Mouse (Mus musculus) olfactory bulb, adult 2 months (tissue): ENCODE data around the gene Gstm3. TPM values are rescaled to one million over a fixed set of nuclear protein-coding genes. Genes with fewer than 3 reads are reported as not detected.
"Not testable (repeated sequence)": the region's sequence is repeated elsewhere in the genome, so short reads cannot be mapped to it uniquely, and the experiment has no call there.

Experiments
- H3K27ac ChIP-seq: fragments of 200-500 bp; 2 replicates; pipeline ENCODE4 v1.5.1; 2012; ENCODE audit warnings: low read depth, low read length; ENCODE audit not compliant: insufficient read depth
- H3K4me1 ChIP-seq: fragments of 200-500 bp; 2 replicates; pipeline ENCODE4 v1.6.1; 2012; ENCODE audit warnings: low read length; ENCODE audit not compliant: control insufficient read depth, insufficient read depth
- H3K4me3 ChIP-seq: fragments of 200-500 bp; 2 replicates; pipeline ENCODE4 v1.5.1; 2012; ENCODE audit warnings: mild to moderate bottlenecking, low read depth, low read length, moderate library complexity; ENCODE audit not compliant: insufficient read depth
- CTCF ChIP-seq: fragments of 200-500 bp; IDR thresholded peaks from 2 replicates; pipeline ENCODE4 v1.5.1; 2012; ENCODE audit warnings: low read depth, mild to moderate bottlenecking, low read length, moderate library complexity; ENCODE audit not compliant: insufficient read depth
- POLR2A ChIP-seq: fragments of 200-500 bp; IDR thresholded peaks from 2 replicates; pipeline ENCODE4 v1.6.1; 2012; ENCODE audit warnings: mild to moderate bottlenecking, low read depth, low read length, moderate library complexity; ENCODE audit not compliant: insufficient read depth
- WGBS: fragments of 180-500 bp; shearing (Covaris S2); methylation state at CpG from one replicate; pipeline ENCODE4 v1.1.7; 2018; 5-methylcytosine and 5-hydroxymethylcytosine counted together
- polyA plus RNA-seq: library from polyadenylated mRNA; stranded (reverse); fragments of >200 nt; gene quantifications from 2 replicates; pipeline ENCODE4 v1.2.4, GENCODE M21; 2012; ENCODE audit warnings: low replicate concordance; ENCODE audit not compliant: missing spikeins, insufficient read depth, insufficient read length

Gstm3 gene
- polyA plus RNA-seq, 1 experiment = not detected

GRCm38 (mm10) chr3:107981261-107981660, 12.2 kb upstream of the Gstm3 start:
- TF ChIP-seq CTCF (no peak), POLR2A (no peak)
- H3K4me3 ChIP-seq = no peak overlapping the region

GRCm38 (mm10) chr3:107977691-107978090, 8.6 kb upstream of the Gstm3 start:
- Histone ChIP-seq H3K4me1 (no peaks in the 10 kb centered on the region), H3K27ac (no peak overlapping the region), H3K4me3 (no peak overlapping the region)
- WGBS = 83% methylated on average over 3 of the region's 3 CpGs
- no peak for TF ChIP-seq POLR2A
- TF ChIP-seq CTCF = no peak

More at GRCm38 (mm10) chr3:107981261-107981660, 12.2 kb upstream of the Gstm3 start:
- WGBS = 75% methylated on average over 3 of the region's 3 CpGs
- no peak overlapping the region for H3K27ac ChIP-seq
- H3K4me1 ChIP-seq = no peaks in the 10 kb centered on the region

DNA sequence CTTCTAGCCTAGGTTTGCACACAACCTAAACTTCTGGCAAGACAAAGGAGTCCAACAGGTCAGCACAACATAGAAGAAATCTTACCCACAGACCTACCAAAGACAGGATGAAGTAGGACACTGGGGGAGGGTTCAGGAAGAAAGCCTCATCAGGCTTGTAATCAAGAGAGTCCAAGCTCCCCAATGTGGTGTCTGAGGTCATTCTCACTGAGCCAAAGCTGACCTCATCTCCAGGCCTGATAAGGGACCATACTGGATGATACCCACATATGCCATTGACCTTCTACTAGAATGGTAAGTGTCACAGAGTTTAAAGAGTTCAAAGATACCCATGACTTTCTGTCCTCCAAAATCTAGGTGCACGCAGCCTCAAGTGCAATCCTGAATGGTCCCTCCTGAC, 5.2 kb upstream of the Gstm3 start:
- no peak overlapping the region for H3K4me3 ChIP-seq
- 97% methylated on average over 1 of the region's 1 CpGs for WGBS
- TF ChIP-seq CTCF = no peak
- no peak for TF ChIP-seq POLR2A

DNA sequence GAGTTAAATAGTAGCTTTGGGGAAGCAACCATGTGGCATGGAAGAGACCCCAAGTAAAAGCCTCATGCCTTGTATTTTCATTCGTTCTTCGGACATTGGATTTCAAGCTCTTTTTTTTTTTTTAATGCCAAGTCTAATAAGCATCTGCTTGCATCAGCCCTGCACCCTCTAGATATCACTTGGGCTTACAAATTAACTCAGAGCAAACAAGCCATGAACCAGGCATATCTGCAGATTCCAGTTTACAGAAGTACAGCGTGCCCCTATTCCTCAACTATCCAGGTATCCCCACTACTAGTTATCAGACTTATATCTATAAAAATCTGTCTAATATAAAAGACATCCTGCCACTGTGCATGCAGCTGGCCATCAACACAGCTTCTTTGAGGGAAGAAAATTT, 3.0 kb upstream of the Gstm3 start:
- TF ChIP-seq POLR2A = no peak
- no peak for TF ChIP-seq CTCF
- H3K27ac ChIP-seq = no peak overlapping the region
- H3K4me3 ChIP-seq = no peak overlapping the region
- 92% methylated on average over 3 of the region's 3 CpGs for WGBS
- H3K4me1 ChIP-seq = 0 out of 2 replicates have a peak, but pooled peaks cover 3% of the 10 kb centered on the region

More for the DNA sequence above, 5.2 kb upstream of the Gstm3 start:
- Histone ChIP-seq H3K4me1 (no peaks in the 10 kb centered on the region), H3K27ac (no peak overlapping the region)

- not testable (repeated sequence) for H3K4me3 ChIP-seq, H3K27ac ChIP-seq, H3K4me1 ChIP-seq
- 64% methylated on average over 3 of the region's 3 CpGs for WGBS
Observed at GRCm38 (mm10) chr3:107971101-107971500, 2.0 kb upstream of the Gstm3 start.

DNA sequence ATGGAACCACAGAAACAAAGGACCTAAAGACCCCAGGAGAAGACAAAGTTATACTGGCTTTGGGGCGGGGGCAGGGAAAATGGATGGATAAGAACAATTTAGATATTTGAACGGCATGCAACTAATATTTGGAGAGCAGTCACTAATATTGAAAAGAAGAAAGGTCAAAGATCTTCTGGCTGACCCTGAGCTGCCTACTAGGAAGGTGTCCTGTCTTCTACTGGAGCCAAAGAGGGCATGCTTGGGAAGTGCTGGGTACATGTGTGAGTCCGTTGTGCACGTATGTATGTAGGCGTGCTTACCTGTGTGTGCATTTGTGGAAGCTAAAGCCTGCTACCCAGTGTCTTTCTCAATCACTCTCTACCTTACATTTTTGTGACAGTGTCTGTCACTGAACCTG, 2.5 kb downstream of the Gstm3 start:
- 96% methylated on average over 5 of the region's 5 CpGs for WGBS
- Histone ChIP-seq H3K27ac (no peak overlapping the region), H3K4me1 (peaks cover 7% of the 10 kb centered on the region), H3K4me3 (no peak overlapping the region)
- no peak for TF ChIP-seq POLR2A

DNA sequence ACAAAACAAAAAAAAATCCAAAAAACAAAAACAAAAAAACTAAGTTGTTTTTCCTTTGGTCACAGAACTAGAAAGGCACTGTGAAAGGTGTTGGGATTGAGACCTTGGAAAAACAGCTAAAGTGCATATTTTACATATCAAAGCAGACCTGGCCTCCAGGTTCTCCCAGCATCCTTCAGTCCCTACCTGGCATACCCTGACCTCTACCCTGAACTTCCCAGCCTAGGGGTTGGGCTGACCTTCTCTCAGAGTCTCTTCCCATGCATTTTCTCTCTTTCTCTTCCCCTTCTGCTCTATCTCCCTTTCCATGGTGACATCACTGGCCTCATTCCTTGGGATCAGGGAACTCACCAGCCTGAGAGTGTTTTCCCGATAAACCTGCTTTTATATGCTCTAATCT, 3.5 kb downstream of the Gstm3 start:
- Histone ChIP-seq H3K4me1 (peaks cover 7% of the 10 kb centered on the region), H3K4me3 (no peak overlapping the region), H3K27ac (no peak overlapping the region)
- TF ChIP-seq POLR2A (no peak), CTCF (no peak)
- 81% methylated on average over 1 of the region's 1 CpGs for WGBS

- H3K4me3 ChIP-seq = no peak overlapping the region
- 59% methylated on average over 5 of the region's 5 CpGs for WGBS
- no peak for TF ChIP-seq CTCF
- TF ChIP-seq POLR2A = no peak
- H3K4me1 ChIP-seq = peaks cover 7% of the 10 kb centered on the region
- H3K27ac ChIP-seq = no peak overlapping the region
Observed at GRCm38 (mm10) chr3:107964656-107965308, 4.3 kb downstream of the Gstm3 start.

DNA sequence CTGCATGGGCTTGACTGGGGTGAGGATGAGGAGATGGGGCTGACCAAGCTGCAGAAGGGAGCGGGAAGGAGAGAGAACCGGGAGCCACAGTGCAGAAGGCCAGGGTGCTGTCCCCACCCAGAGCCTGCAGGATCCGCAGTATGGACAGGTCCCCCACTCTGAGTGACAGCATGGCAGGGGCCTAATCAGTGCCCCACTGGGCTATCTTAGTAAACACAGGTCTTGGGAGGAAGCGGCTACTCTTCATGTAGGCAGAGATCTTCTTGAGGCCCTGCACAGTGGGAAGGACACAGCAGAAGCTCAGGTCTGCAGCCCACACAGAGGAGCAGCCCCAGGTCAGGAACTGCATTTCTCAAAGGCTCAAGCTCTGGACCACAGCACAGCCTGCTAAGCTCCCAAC, 5.1 kb downstream of the Gstm3 start:
- H3K27ac ChIP-seq = no peak overlapping the region
- TF ChIP-seq POLR2A (no peak), CTCF (no peak)
- peaks cover 7% of the 10 kb centered on the region for H3K4me1 ChIP-seq
- no peak overlapping the region for H3K4me3 ChIP-seq
- WGBS = 95% methylated on average over 4 of the region's 4 CpGs

DNA sequence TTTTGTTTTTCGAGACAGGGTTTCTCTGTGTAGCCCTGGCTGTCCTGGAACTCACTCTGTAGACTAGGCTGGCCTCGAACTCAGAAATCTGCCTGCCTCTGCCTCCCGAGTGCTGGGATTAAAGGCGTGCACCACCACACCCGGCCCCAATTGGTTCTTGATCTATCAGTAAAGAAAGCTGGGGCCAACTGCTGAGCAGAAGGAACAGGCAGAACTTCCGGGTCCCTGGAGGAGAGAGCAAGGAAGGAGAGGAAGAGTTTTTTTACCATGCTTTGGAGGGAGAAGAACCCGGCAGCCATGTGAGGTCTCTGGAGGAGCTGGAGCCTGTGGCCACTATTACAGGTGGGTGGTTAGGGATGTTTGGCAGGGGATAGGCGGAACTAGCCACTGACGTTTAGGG, 13.8 kb downstream of the Gstm3 start:
- WGBS = 88% methylated on average over 9 of the region's 9 CpGs
- not testable (repeated sequence) for H3K27ac ChIP-seq, H3K4me3 ChIP-seq, H3K4me1 ChIP-seq
